Comparison of ENCODE assay signal across 8 mouse cellular contexts in the genomic region with DNA sequence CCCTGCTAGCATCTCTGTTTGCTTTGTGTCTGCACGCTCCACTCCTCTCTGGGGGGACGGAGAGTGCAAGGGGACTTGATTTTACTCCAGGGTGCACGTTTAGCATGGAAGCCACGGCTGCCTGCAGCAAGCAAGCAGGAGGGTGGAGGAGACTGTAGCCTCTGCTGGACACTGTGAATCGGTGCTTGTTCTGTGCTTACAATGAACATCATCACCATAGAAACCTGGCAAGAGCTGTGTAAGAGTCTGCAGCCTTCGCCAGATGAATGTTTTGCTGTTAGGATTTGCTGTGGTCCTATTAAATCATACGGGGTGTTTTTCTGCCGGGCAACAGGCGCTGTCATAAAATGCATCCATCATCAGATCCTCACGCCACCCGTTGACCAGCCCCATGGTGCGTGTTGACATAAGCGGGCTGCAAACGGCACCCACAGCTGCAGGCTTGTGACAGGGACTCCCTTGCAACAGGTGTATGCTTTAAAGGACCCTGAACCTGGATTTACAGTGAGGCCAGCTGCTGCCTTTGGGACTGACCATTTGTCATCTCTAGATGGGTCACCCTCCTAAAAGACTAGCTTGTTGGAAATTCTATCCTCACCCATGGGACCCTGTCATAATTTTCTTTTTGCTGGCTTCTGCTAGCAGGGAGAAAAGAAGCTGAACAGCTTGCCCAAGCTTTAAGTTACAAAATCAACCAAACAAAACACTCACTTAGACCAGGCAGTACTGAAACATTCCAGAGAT.
A peak's percentile ranks its signal among the peaks of the same experiment; 100 is the strongest.
DNase-seq lines count a peak whose midpoint lies in the region; ATAC-seq and TF ChIP-seq lines count a peak whose summit lies in the region.

No protein-coding gene starts in this region.

- peak; percentile 65 for DNase-seq in heart, postnatal 0 days (ENCODE audit: low spot score)
- DNase-seq in heart, embryonic 10.5 days (ENCODE audit: low spot score): no peak
- DNase-seq in cerebellum, adult 11-12 months: peak; percentile 30
- peak; percentile 9 for DNase-seq in hindbrain, embryonic 10.5 days (ENCODE audit: low spot score)
- peak; percentile 63 to 74 for DNase-seq in layer of hippocampus, adult 8-10 months (ENCODE audit: low spot score in 2 of 2)
- DNase-seq in lung, postnatal 0 days (ENCODE audit: low spot score): peak; percentile 86

- 55% methylated on average over 14 of the region's 14 CpGs for WGBS in heart, postnatal 0 days
- WGBS in heart, embryonic 10.5 days: 75% methylated on average over 14 of the region's 14 CpGs
- WGBS in hindbrain, embryonic 10.5 days: 57% methylated on average over 14 of the region's 14 CpGs
- 20% methylated on average over 14 of the region's 14 CpGs for WGBS in lung, postnatal 0 days
- 26% methylated on average over 14 of the region's 14 CpGs for WGBS in stomach, embryonic 15.5 days

- no peak overlapping the region for H3K9ac ChIP-seq in heart, postnatal 0 days (replicated peaks; ENCODE audit: low read depth, low read length)
- no peak overlapping the region for H3K9ac ChIP-seq in lung, postnatal 0 days (replicated peaks; ENCODE audit: low read depth)
- no peak overlapping the region for H3K9ac ChIP-seq in stomach, embryonic 15.5 days

- TF ChIP-seq CTCF in heart, postnatal 0 days (IDR thresholded peaks at IDR 0.05; ENCODE audit: low read depth): no peak
- TF ChIP-seq CTCF in lung, postnatal 0 days (IDR thresholded peaks at IDR 0.05): peak; percentile 51

- H3K36me3 ChIP-seq in heart, postnatal 0 days (replicated peaks; ENCODE audit: control insufficient read depth, insufficient read depth, low read length): no peaks in the 10 kb centered on the region
- H3K36me3 ChIP-seq in heart, embryonic 10.5 days: no peaks in the 10 kb centered on the region
- no peaks in the 10 kb centered on the region for H3K36me3 ChIP-seq in hindbrain, embryonic 10.5 days
- H3K36me3 ChIP-seq in lung, postnatal 0 days (ENCODE audit: insufficient read depth, low read length): no peaks in the 10 kb centered on the region
- no peaks in the 10 kb centered on the region for H3K36me3 ChIP-seq in stomach, embryonic 15.5 days

- peaks cover 14% of the 10 kb centered on the region; the same call in 1 of the 2 replicates for H3K4me1 ChIP-seq in heart, postnatal 0 days (ENCODE audit: control insufficient read depth, insufficient read depth)
- peaks cover 20% of the 10 kb centered on the region for H3K4me1 ChIP-seq in heart, embryonic 10.5 days
- H3K4me1 ChIP-seq in hindbrain, embryonic 10.5 days (replicated peaks): peaks cover 38% of the 10 kb centered on the region
- peaks cover 40% of the 10 kb centered on the region; the same call in 1 of the 2 replicates for H3K4me1 ChIP-seq in lung, postnatal 0 days (ENCODE audit: insufficient read depth, low read depth, low read length)
- H3K4me1 ChIP-seq in stomach, embryonic 15.5 days: peaks cover 23% of the 10 kb centered on the region

- H3K27me3 ChIP-seq in heart, postnatal 0 days (ENCODE audit: control insufficient read depth, insufficient read depth, low read length): no peaks in the 10 kb centered on the region
- no peaks in the 10 kb centered on the region for H3K27me3 ChIP-seq in heart, embryonic 10.5 days (ENCODE audit: insufficient read depth, poor library complexity, severe bottlenecking)
- H3K27me3 ChIP-seq in hindbrain, embryonic 10.5 days (ENCODE audit: insufficient read depth, poor library complexity, severe bottlenecking): no peaks in the 10 kb centered on the region
- no peaks in the 10 kb centered on the region for H3K27me3 ChIP-seq in lung, postnatal 0 days (replicated peaks; ENCODE audit: insufficient read depth, low read length)
- H3K27me3 ChIP-seq in stomach, embryonic 15.5 days (replicated peaks): no peaks in the 10 kb centered on the region

- peak; percentile 77 for ATAC-seq in heart, postnatal 0 days (ENCODE audit: insufficient read depth, low read depth)
- peak; percentile 71 for ATAC-seq in lung, postnatal 0 days
- ATAC-seq in stomach, embryonic 15.5 days (ENCODE audit: insufficient read depth, low FRiP score, low read depth): peak; percentile 49; the same call in 1 of the 2 replicates
- no peak for ATAC-seq in monocyte, adult 5-6 weeks (replicated peaks; ENCODE audit: insufficient number of reproducible peaks, low FRiP score, low TSS enrichment, poor library complexity, severe bottlenecking)

- no peak overlapping the region for H3K4me2 ChIP-seq in heart, postnatal 0 days (ENCODE audit: low read depth, low read length)
- H3K4me2 ChIP-seq in lung, postnatal 0 days (replicated peaks; ENCODE audit: low read depth, low read length): 0 out of 2 replicates have a peak overlapping the region, but pooled peaks have one; percentile 14
- peak overlapping the region; percentile 24 for H3K4me2 ChIP-seq in stomach, embryonic 15.5 days

- no peak for TF ChIP-seq EP300 in heart, postnatal 0 days (IDR thresholded peaks at IDR 0.05; ENCODE audit: low read depth)
- TF ChIP-seq EP300 in lung, postnatal 0 days (IDR thresholded peaks at IDR 0.05): no peak

- H3K4me3 ChIP-seq in heart, postnatal 0 days (ENCODE audit: low read depth, low read length): no peak overlapping the region
- no peak overlapping the region for H3K4me3 ChIP-seq in heart, embryonic 10.5 days
- no peak overlapping the region for H3K4me3 ChIP-seq in hindbrain, embryonic 10.5 days
- H3K4me3 ChIP-seq in lung, postnatal 0 days (ENCODE audit: low read depth, low read length): no peak overlapping the region
- H3K4me3 ChIP-seq in stomach, embryonic 15.5 days (replicated peaks): no peak overlapping the region

- no peak overlapping the region for H3K27ac ChIP-seq in heart, postnatal 0 days (ENCODE audit: low read depth)
- no peak overlapping the region for H3K27ac ChIP-seq in heart, embryonic 10.5 days
- peak overlapping the region; percentile 30; the same call in 1 of the 2 replicates for H3K27ac ChIP-seq in hindbrain, embryonic 10.5 days
- peak overlapping the region; percentile 4; the same call in 1 of the 2 replicates for H3K27ac ChIP-seq in lung, postnatal 0 days (ENCODE audit: low read length)
- H3K27ac ChIP-seq in stomach, embryonic 15.5 days: peak overlapping the region; percentile 38; the same call in 1 of the 2 replicates

- H3K9me3 ChIP-seq in heart, postnatal 0 days (replicated peaks; ENCODE audit: control insufficient read depth, low read length): no peaks in the 10 kb centered on the region
- H3K9me3 ChIP-seq in heart, embryonic 10.5 days: no peaks in the 10 kb centered on the region
- H3K9me3 ChIP-seq in hindbrain, embryonic 10.5 days: no peaks in the 10 kb centered on the region
- no peaks in the 10 kb centered on the region for H3K9me3 ChIP-seq in lung, postnatal 0 days (ENCODE audit: low read length)
- no peaks in the 10 kb centered on the region for H3K9me3 ChIP-seq in stomach, embryonic 15.5 days

Comparison
In these comparisons a context has a peak if more than half of its experiments do, and no peak if none do; other contexts are left out.
1. H3K27ac ChIP-seq: peak in hindbrain, embryonic 10.5 days (single experiment), lung, postnatal 0 days (single experiment) and stomach, embryonic 15.5 days (single experiment); none in heart, postnatal 0 days (single experiment) and heart, embryonic 10.5 days (single experiment).